Mouse (Mus musculus): ENCODE results near the gene Hivep1. TPM values are rescaled to one million over a fixed set of nuclear protein-coding genes. Genes with fewer than 3 reads are reported as not detected.

The Hivep1 gene
- total and polyA plus RNA-seq, 3 experiments = 7.5 to 53.3 (median 24.9) TPM

DNA sequence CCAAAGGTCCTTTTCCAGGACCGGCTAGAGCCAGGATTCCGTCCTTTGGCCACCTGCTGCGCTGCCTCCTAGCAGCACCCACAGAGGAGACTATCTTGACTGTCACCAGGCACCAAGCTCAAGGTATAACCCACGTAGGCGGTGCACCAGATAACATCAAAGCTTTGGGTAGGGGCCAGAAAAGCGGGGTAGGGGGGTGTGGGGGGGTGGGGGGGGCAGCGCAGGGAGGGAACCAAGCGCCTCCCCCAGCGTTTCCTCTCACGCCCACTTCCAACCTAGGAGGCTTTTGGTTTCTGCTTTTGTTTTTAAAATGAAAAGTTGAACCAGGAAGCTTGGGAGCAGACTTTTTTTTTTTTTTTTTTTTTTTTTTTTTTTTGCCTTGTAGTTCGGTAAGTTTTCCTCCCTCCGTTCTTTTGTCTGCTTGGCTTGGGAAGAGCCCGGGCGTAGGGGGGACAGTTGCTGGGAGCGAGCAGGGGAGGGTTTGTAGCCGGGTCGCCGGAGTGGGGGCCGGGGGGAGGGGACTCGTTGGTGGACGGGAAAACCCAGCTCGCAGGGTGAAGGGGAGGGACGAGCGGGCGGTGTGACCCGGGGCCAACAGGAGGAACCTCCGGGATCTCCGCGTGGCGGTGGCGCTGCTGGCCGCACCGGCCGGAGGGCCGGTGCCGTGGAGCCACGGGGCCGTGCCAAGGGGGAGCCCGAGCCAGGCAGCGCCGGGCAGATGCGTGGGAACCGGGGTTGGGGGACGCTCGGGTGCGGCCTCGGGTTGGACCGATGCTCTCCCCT, 2.6 kb upstream of the Hivep1 start (continued):
- TF ChIP-seq CHD1 (IDR thresholded peaks at IDR 0.05; ENCODE audit: low read depth, low read length) (no peak), RCOR1 (conservative IDR thresholded peaks at IDR 0.05; ENCODE audit: low read depth, low read length) (no peak), POLR2A (IDR thresholded peaks at IDR 0.05; ENCODE audit: low read depth, low read length) (peak; percentile 59), ZC3H11A (IDR thresholded peaks at IDR 0.05; ENCODE audit: low read depth, low read length) (no peak), JUND (conservative IDR thresholded peaks at IDR 0.05; ENCODE audit: low read depth, low read length) (no peak), JUN (IDR thresholded peaks at IDR 0.05; ENCODE audit: insufficient read depth, low read depth, low read length) (no peak), CHD2 (IDR thresholded peaks at IDR 0.05; ENCODE audit: low read length) (peak; percentile 62; the same call in 1 of the 2 replicates), E2F4 (IDR thresholded peaks at IDR 0.05; ENCODE audit: insufficient replicate concordance, low read depth, low read length) (no peak), RAD21 (IDR thresholded peaks at IDR 0.05; ENCODE audit: low read depth, low read length) (no peak), IRF4 (IDR thresholded peaks at IDR 0.05; ENCODE audit: low read depth, low read length) (peak; percentile 27; the same call in 1 of the 2 replicates), TBP (conservative IDR thresholded peaks at IDR 0.05; ENCODE audit: low read depth, low read length) (no peak), ZMIZ1 (IDR thresholded peaks at IDR 0.05; ENCODE audit: low read depth, low read length) (no peak), TCF12 (IDR thresholded peaks at IDR 0.05; ENCODE audit: low read depth, low read length) (peak; percentile 64), KAT2A (IDR thresholded peaks at IDR 0.05; ENCODE audit: insufficient replicate concordance, low read length) (no peak), ZNF384 (IDR thresholded peaks at IDR 0.05; ENCODE audit: low read depth, low read length) (peak; percentile 94), USF2 (conservative IDR thresholded peaks at IDR 0.05; ENCODE audit: low read depth, low read length) (no peak), SMC3 (IDR thresholded peaks at IDR 0.05; ENCODE audit: low read depth, low read length) (0 out of 2 replicates have a peak, but pooled peaks have one; percentile 1), HCFC1 (IDR thresholded peaks at IDR 0.05; ENCODE audit: low read depth, low read length) (no peak; the same call in 1 of the 2 replicates), PAX5 (IDR thresholded peaks at IDR 0.05; ENCODE audit: low read length) (no peak), ETS1 (conservative IDR thresholded peaks at IDR 0.05; ENCODE audit: low read depth, low read length) (peak; percentile 68), USF1 (IDR thresholded peaks at IDR 0.05; ENCODE audit: low read depth, low read length) (no peak), NELFE (IDR thresholded peaks at IDR 0.05; ENCODE audit: low read depth, low read length) (no peak), MAZ (IDR thresholded peaks at IDR 0.05; ENCODE audit: low read depth, low read length) (peak; percentile 91), NRF1 (IDR thresholded peaks at IDR 0.05; ENCODE audit: low read depth, low read length) (no peak)

DNA sequence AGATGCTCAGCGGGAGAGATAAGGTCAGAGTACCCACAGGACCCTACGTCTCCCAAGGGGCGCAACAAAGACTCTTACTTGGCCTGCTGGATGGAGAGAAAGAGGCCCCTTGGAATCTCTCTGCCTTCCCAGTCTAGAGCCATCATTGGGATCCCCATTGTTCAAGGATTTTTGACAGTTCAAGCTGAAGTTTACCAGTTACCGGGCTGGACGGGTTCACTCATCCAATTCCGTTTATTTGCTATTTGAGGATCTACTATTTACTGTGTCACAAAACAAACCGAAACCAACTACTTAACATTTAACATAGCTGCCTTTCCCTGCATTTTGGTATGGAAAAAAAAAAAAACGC, 2.1 kb upstream of the Hivep1 start:
- no peaks in the 10 kb centered on the region for H3K9me3 ChIP-seq (replicated peaks; ENCODE audit: low read length)
- H3K27me3 ChIP-seq (replicated peaks) = no peaks in the 10 kb centered on the region
- dilution Hi-C loops (cut with MboI; ENCODE audit: extremely low pct_ligation_motif_present, extremely low pct_unique_long_range_greater_than_20kb, low sequenced_read_pairs) (no loop called here), in situ Hi-C loops (cut with MboI; ENCODE audit: low pct_ligation_motif_present, low pct_unique_long_range_greater_than_20kb, low sequenced_read_pairs) (loop anchor here (10.0 to 25.0 kb wide), 3 partner anchors 95 to 337 kb away; no protein-coding TSS in a partner anchor)
- peaks cover 22% of the 10 kb centered on the region for H3K79me2 ChIP-seq (replicated peaks; ENCODE audit: control insufficient read depth, extremely low read depth, insufficient read depth, poor library complexity, severe bottlenecking)
- peak overlapping the region; percentile 76 for H3K4me2 ChIP-seq (ENCODE audit: insufficient read depth, low read depth, poor library complexity, severe bottlenecking)
- H3K27ac ChIP-seq (ENCODE audit: insufficient read depth, low read depth) = peak overlapping the region; percentile 77
- TF ChIP-seq HCFC1 (IDR thresholded peaks at IDR 0.05; ENCODE audit: low read depth, low read length) = no peak
- peak; percentile 40; the same call in 1 of the 2 replicates for TF ChIP-seq SIN3A (IDR thresholded peaks at IDR 0.05; ENCODE audit: low read length)
- TF ChIP-seq POLR2AphosphoS2 (IDR thresholded peaks at IDR 0.05; ENCODE audit: low read depth, low read length) = no peak
- TF ChIP-seq IRF4 (IDR thresholded peaks at IDR 0.05; ENCODE audit: low read depth, low read length) = no peak
- TF ChIP-seq ZKSCAN1 (IDR thresholded peaks at IDR 0.05; ENCODE audit: borderline replicate concordance, low read depth, low read length) = no peak
- TF ChIP-seq MXI1 (IDR thresholded peaks at IDR 0.05; ENCODE audit: low read depth, low read length) = no peak
- DNase-seq (ENCODE audit: extremely low read depth) = peak; percentile 48
- peaks cover 6 to 19% of the 10 kb centered on the region in 2 experiments for H3K4me1 ChIP-seq (ENCODE audit: control insufficient read depth in 1 of 2, insufficient read depth in 2 of 2)
- peaks cover 3 to 4% of the 10 kb centered on the region in 2 experiments for H3K36me3 ChIP-seq (replicated peaks in 1 of 2; ENCODE audit: control insufficient read depth in 1 of 2, insufficient read depth in 1 of 2, low read length in 1 of 2)
- peak overlapping the region; percentile 94 for H3K9ac ChIP-seq (ENCODE audit: insufficient read depth, low read depth)
- peak overlapping the region; percentile 61 to 93 (median 77) for H3K4me3 ChIP-seq (replicated peaks in 1 of 3; ENCODE audit: low read depth in 2 of 3, low read length in 2 of 3, poor library complexity in 1 of 3)

Data from CH12.LX (cell line).